Mouse (Mus musculus) thymus, postnatal 10 days (tissue): ENCODE results near the gene Pde1a.

Experiments used
- DNase-seq, 2 experiments: peaks; one replicate each; pipeline ENCODE4 v3.0.0; 2021; ENCODE audit warnings: low spot score in 2 of 2

Gene Pde1a

DNA sequence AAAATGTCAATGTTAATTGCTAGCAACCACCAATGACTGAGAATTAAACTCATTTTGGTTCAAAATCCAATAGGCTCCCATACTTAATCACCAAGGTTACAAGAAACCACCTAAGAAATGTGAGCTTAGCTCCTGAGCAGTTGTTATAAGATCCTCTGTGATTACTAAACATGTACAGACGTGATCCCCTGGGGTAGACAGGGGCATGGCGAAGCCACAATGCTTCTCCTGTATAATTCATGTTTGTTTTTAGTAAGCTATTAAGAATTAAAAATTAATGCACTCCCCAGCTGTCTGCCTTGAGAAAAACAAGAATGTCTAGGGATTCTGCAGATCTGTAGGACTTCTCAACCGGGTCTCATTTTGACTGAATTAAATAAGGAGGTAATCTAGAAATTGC is 309.7 kb downstream of the Pde1a start:
- DNase-seq: no peak

DNA sequence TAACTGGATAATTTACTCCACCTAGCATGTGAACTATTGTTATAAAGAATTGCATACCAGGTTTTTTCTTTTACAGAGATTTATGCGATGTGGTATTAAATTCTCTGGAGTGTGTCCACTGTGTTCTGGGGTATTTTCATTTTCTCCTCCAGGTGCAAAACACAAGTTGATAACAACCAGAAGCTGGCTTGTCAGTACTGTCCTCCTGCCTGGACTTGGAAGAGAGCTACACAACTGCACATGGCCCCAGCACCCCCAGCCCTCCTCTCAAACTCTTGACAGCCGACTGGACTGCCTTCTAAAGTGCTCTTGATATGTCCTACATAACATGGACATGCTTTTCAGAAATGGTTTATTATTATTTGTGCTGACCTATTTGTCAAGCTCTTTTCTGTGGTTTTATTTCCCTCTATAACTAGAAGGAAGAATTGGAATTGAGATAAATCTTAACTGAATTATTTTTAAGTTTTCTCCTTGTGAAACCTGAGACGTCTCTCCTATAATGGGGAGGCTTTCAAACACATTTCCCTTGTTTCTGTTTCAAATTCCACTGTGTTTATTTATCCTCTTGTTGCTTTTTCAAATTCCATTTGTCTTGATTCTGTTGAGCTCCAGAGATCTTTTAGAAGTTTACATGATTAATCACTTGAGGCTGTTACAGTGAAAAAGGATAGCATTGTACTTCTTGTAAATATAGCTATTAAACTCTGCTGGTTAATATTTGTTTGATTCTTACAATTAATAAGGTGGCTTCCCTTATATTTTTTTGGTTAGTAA is 313.4 kb downstream of the Pde1a start:
- DNase-seq: no peak

DNA sequence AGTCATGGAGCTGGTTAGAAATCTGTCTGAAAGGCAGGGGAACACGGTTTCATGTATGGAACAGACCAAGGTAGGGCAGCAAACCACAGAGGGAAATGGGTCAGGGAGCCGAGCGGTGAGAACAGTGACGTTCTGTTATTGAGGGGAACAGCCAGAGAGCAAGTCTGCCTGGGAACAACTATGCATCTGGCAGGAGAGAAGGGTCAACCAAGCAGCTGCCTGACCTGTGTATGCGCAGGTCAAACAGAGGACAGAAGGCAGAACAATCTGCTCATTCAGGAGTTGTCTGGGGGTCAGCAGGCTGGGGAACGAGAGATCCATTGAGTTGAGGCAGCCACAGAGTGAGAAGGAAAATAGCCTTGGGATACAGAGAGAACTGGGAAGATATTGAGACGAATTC is 330.6 kb downstream of the Pde1a start:
- DNase-seq: no peak

DNA sequence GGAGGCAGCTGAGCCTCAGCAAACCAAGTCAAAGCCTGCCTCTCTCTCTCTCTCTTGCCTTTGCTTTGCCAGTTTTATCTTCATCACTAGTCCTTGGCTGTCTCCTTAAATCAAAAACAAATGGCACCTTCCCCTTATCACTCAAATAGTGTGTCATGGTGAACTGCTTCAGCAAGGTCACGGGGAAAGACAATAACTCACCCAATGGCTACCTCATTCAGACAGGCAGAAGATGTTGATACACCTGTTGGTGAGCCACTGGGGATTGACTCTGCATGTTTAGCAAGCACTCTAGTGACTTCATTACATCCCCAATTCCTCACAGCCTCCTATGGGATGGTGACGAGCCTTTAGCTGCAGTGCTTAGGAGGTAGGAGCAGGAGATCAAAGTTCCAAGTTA is 331.8 kb downstream of the Pde1a start:
- DNase-seq: no peak

DNA sequence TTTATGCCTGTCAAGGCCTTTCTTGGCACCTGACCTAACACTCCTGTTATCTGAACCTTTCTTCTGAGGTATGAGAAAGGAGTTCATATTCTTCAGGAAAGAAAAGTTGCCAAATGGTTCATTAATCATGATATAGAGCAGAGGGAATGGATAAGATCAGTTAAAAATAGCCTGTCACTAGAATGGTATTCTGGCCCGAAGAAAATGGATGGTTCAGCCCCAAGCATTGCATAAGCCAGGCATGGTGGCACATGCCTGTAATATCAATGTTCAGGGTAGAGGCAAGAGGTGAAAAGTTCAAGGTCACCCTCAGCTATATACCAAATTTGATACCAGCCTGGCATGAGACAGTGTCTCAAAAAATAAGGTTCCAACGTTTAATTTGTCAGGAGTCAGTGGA is 336.1 kb downstream of the Pde1a start:
- no peak for DNase-seq

DNA sequence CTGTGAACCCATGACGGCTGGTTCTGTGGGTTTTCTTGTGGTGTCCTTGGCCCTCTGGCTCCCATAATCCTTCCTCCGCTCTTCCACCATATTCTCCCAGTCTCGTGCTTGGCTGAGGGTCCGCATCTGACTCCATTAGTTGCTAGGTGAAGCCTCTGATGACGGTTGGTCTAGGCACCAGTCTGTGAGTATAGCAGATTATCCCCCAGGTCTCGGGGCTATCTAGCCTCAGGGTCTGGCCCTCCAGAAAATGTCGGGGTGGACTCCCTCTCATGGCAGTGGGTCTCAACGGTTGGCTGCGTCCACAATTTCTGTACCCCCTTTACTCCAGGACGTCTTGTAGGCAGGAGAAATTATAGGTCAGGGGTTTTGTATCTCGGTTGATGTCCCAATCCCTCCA is 342.8 kb downstream of the Pde1a start:
- DNase-seq: no peak

DNA sequence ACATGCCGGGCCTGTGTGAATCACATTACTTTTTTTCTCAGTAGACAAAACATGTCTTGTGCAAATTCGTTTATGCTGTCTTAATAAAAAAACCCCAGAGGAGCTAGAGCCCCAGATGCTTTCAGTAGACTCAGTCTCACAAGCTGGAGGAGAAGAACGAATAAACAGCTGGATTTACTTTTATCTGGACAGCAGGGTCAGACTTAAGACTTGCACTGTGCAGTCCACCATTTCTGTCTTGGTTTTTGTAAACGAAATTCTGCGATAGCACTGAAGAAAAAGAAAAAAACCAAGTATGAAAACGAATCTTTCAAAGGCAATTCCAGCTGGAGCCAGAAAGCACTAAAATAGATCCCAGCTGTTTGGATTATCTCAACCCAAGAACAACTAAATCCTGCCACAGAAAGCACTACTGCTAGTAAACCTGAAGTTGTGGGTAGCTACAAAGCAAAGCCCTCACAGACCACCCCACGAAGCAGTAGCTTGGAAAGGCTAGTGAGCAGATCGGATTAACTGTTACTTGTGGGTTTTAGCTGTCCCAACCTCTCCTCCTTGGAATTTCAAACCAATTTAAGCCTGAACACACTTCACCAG is 343.6 kb downstream of the Pde1a start:
- DNase-seq: no peak
